Mouse (Mus musculus) adrenal gland, postnatal 14 days (tissue): ENCODE measurements around the gene Acap1. TPM values are rescaled to one million over a fixed set of nuclear protein-coding genes. Genes with fewer than 3 reads are reported as not detected.

ENCODE experiments used
- DNase-seq: peaks from one replicate; pipeline ENCODE4 v3.0.0; 2021; ENCODE audit warnings: mixed read lengths
- microRNA-seq, 2 experiments: library from miRNA; unstranded; fragments of <30 nt; microRNA quantifications; one replicate each; pipeline ENCODE4 v1.2.0; 2021
- total RNA-seq: library from RNA; stranded (reverse); gene quantifications from 2 replicates; pipeline ENCODE4 v1.2.3, GENCODE M21; 2021

Acap1 gene
- total RNA-seq, 1 experiment from 2014 or later = 2.1 TPM

DNA sequence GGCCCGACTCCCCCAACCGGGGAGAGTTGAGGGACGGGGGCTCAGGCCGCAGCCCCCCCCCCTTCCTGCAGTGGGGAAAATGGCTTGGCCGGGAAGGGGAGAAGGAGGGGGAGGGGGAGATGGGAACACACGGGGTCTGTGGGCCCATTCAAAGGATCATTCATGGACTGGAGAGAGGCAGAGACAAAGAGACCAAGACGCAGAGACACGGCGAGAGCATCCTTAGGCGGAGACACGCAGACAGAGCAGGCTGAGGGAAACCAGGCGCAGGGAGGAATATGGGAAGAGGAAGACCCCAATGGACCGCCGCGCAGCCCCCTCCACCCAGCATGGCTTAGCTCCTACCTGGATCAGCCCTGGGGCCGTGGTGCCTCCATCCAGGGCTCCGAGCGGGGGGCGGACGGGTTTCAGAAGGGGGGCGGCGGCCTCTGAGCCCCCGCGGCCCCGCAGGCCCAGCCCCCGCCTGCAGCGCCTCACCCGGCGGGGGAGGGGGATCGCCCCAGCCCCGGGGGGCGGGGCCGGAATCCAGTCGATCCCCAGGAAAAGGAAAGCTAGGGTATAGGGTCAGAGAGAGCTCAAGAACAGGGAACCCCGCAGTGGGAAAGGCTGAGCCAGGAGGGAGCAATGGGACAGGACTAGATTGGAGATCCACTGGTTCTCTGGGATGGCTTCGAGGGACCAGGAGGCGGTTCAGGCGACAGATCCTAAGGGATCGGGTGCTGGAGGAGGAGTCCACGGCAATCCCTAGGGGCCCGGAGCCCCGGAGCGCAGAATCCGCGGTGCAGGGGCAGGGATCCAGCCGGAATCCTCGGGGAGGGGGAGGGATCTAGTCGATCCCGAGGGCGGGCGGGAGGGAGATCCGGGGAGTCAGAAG is 58.4 kb downstream of the Acap1 start:
- DNase-seq = peak; percentile 58

DNA sequence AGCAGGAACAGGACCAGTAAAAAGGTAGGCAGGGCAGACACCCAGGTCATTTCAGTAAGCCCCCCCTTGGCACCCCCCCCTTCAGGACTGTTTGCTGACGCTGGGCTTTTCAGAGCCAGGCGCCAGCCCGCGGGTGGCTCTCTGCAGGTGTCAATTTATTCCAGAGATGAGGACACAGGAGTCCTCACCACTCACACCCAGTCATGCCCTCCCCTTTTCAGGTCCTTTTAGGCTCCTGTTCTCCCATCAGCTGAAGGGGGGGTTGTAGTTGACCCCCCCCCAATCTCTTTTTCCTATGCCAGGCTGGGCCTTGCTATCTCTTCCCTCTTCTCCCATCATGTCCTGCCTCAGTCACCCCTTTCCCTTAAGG is 59.4 kb downstream of the Acap1 start:
- no peak for DNase-seq

DNA sequence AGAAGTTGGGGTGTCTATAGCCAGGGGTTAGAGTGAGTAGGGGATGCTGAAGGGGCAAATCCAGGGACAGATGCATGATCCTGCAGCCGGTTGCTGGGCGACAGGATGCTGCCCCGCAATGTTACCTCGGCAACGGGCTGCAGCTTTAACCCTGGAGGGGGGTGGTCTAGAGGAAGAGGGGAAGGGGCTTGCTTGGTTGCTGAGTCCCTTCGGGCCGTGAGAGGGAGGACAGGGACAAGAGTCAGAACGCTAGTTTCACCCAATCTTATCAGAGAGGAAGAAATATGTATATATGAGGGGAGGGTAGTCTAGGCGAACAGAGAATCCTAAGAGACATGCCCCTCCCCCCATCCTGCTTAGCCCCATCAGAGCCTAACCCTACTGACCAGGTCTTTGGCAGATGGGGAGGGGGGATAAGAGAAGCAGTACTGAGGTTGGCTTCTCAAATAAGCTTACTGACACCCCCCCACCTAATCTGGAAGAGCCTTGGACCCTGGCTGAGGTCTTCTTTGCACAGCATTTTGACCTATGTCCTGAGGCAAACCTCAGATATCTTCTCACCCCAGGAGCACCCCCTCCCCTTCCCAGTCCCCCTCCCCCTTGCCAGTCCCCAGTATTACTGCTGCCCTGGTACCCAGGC is 59.9 kb downstream of the Acap1 start:
- no peak for DNase-seq

- DNase-seq = peak; percentile 63
Measured at GRCm38 (mm10) chr11:69834001-69834549, 61.3 kb downstream of the Acap1 start.

DNA sequence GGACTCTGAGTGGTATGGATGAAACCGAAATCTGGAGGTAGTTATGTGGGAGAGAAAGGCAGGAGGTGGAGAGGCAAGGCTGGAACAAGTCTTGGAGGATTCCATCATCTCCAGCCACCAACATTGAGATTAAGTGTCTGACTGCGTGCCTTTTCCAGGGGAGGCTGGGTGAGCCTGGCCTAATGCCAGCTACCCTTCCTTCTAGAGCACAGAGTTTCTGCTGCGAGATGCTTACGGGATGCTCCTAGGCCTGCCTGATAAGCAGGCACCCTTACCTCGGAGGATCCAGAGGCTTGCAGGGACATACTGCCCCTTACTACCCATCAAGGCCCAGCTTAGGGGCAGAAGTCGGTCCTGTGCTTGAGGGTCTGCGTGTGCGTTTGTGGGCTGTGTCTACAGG is 61.8 kb downstream of the Acap1 start:
- no peak for DNase-seq

Small RNAs within 50 kb of the gene (microRNA-seq; reads per million reads assigned to microRNA genes)
- gene Mir6924 = 0 reads per million in 2 experiments

Other genes starting within 250 kb of the Acap1 start
- 0.45 TPM in 1 of 2 replicates, not detected in the other for gene Sox15, start 240.2 kb downstream of the Acap1 start, total RNA-seq
- gene Mpdu1, start 232.9 kb downstream of the Acap1 start, total RNA-seq = 96.2 and 101 TPM in 2 replicates
- 8.6 and 12.2 TPM in 2 replicates for gene Cd68, start 229.4 kb downstream of the Acap1 start, total RNA-seq
- 642 and 752 TPM in 2 replicates for gene Eif4a1, start 223.1 kb downstream of the Acap1 start, total RNA-seq
- gene Senp3, start 213.5 kb downstream of the Acap1 start, total RNA-seq = 71.6 and 72.4 TPM in 2 replicates
- 2.7 and 4.0 TPM in 2 replicates for gene Tnfsf13, start 209.8 kb downstream of the Acap1 start, total RNA-seq
- gene Tnfsf12, start 199.7 kb downstream of the Acap1 start, total RNA-seq = 20.3 and 21.5 TPM in 2 replicates
- 3.9 and 4.6 TPM in 2 replicates for gene Tnfsfm13, start 199.4 kb downstream of the Acap1 start, total RNA-seq
- gene Polr2a, start 136.9 kb downstream of the Acap1 start, total RNA-seq = 78.0 and 84.0 TPM in 2 replicates
- gene Slc35g3, start 133.6 kb downstream of the Acap1 start, total RNA-seq = not detected in 2 replicates
- gene Zbtb4, start 129.6 kb downstream of the Acap1 start, total RNA-seq = 39.9 and 42.4 TPM in 2 replicates
- gene Chrnb1, start 99.6 kb downstream of the Acap1 start, total RNA-seq = 2.4 and 3.2 TPM in 2 replicates
- gene Fgf11, start 93.7 kb downstream of the Acap1 start, total RNA-seq = 3.5 and 3.8 TPM in 2 replicates
- gene Tmem102, start 89.9 kb downstream of the Acap1 start, total RNA-seq = 0.74 and 1.1 TPM in 2 replicates
- gene Gm39566, start 80.2 kb downstream of the Acap1 start, total RNA-seq = not detected in 2 replicates
- not detected in 2 replicates for gene Spem2, start 77.1 kb downstream of the Acap1 start, total RNA-seq
- gene Spem1, start 73.4 kb downstream of the Acap1 start, total RNA-seq = 0.38 TPM in 1 of 2 replicates, not detected in the other
- 17.6 and 20.6 TPM in 2 replicates for gene Nlgn2, start 57.8 kb downstream of the Acap1 start, total RNA-seq
- gene Tmem256, start 57.0 kb downstream of the Acap1 start, total RNA-seq = 114 and 128 TPM in 2 replicates
- 50.5 and 51.3 TPM in 2 replicates for gene Plscr3, start 49.2 kb downstream of the Acap1 start, total RNA-seq
- gene Tnk1, start 36.8 kb downstream of the Acap1 start, total RNA-seq = 0.30 TPM in 1 of 2 replicates, not detected in the other
- not detected in 2 replicates for gene Tmem95, start 17.5 kb downstream of the Acap1 start, total RNA-seq
- 4.1 and 4.4 TPM in 2 replicates for gene Kctd11, start 14.1 kb downstream of the Acap1 start, total RNA-seq
- 1.8 and 2.1 TPM in 2 replicates for gene 2810408A11Rik, start 5.4 kb upstream of the Acap1 start, total RNA-seq
- gene Neurl4, start 5.5 kb upstream of the Acap1 start, total RNA-seq = 45.9 and 48.8 TPM in 2 replicates
- gene Gps2, start 18.3 kb upstream of the Acap1 start, total RNA-seq = 52.3 and 57.3 TPM in 2 replicates
- 616 and 636 TPM in 2 replicates for gene Eif5a, start 26.4 kb upstream of the Acap1 start, total RNA-seq
- 27.3 and 39.6 TPM in 2 replicates for gene Ybx2, start 40.3 kb upstream of the Acap1 start, total RNA-seq
- 65.2 and 78.7 TPM in 2 replicates for gene Slc2a4, start 52.6 kb upstream of the Acap1 start, total RNA-seq
- 1.1 TPM in 1 of 2 replicates, not detected in the other for gene Cldn7, start 69.2 kb upstream of the Acap1 start, total RNA-seq
- 128 and 129 TPM in 2 replicates for gene Ctdnep1, start 85.6 kb upstream of the Acap1 start, total RNA-seq
- gene Elp5, start 87.0 kb upstream of the Acap1 start, total RNA-seq = 65.2 and 73.2 TPM in 2 replicates
- gene Gabarap, start 95.6 kb upstream of the Acap1 start, total RNA-seq = 344 and 351 TPM in 2 replicates
- 47.3 and 53.2 TPM in 2 replicates for gene Phf23, start 100.2 kb upstream of the Acap1 start, total RNA-seq
- 16.0 and 23.1 TPM in 2 replicates for gene Dvl2, start 105.1 kb upstream of the Acap1 start, total RNA-seq
- 1,177 and 1,207 TPM in 2 replicates for gene Acadvl, start 119.9 kb upstream of the Acap1 start, total RNA-seq
- gene Dlg4, start 121.4 kb upstream of the Acap1 start, total RNA-seq = 31.9 and 37.0 TPM in 2 replicates
- 2.2 and 47.3 TPM in 2 replicates for gene Asgr1, start 158.5 kb upstream of the Acap1 start, total RNA-seq
- gene Asgr2, start 197.1 kb upstream of the Acap1 start, total RNA-seq = 1.9 and 30.0 TPM in 2 replicates
- 1.8 and 3.3 TPM in 2 replicates for gene Mgl2, start 234.8 kb upstream of the Acap1 start, total RNA-seq